Mouse (Mus musculus): Measurements from ENCODE around the gene Lrp10. TPM values are rescaled to one million over a fixed set of nuclear protein-coding genes. Genes with fewer than 3 reads are reported as not detected.

Lrp10 gene
- polyA plus RNA-seq, 1 experiment = 192 TPM

DNA sequence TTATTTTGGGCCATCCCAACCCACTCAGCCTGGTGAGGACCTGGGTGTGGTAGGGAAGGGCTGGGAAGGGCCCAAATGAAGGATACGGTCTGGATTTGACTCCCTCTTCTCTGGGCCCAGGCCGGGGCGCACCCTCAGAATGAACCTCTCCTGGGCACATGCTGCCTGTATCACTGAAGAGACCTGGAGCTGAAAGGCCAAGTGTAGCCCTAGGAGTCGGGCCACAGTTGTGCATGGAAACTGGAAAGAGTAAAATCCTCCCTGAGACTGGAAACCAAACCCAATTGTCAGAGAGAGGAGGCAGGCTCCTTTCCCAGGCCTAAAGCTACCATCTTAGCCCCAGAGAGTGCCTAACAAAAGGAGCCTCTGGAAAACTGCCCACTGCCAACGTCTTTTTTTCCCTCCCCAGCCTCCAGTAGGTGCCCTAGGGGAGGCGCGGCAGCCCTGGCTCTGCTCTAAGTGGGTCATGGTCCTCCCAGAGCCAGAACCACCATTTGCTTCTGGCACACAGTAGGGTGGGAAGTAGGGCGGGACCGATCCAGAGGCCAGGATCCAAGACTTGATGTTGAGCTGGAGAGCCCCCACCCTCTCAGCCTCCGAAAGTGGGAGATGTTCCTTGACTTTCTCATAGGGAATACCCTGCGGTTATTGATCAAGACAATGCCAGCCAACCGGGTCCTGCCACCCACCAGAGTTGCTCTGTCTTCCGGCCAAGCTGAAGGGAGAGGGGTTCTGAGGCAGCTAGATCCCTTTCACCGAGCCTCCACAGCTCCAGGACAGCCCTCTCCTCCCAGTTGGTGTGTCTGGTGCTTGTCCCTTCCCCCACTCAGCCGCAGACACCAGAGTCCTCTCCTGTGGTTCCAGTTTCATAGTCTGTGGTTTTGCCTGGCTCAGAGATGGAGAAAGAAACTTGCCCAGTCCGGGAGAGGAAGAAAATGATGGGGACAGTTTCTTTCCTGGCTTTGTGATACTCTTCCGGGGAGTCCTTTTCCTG is 30.8 kb upstream of the Lrp10 start:
- WGBS = 12% methylated on average over 17 of the region's 17 CpGs

DNA sequence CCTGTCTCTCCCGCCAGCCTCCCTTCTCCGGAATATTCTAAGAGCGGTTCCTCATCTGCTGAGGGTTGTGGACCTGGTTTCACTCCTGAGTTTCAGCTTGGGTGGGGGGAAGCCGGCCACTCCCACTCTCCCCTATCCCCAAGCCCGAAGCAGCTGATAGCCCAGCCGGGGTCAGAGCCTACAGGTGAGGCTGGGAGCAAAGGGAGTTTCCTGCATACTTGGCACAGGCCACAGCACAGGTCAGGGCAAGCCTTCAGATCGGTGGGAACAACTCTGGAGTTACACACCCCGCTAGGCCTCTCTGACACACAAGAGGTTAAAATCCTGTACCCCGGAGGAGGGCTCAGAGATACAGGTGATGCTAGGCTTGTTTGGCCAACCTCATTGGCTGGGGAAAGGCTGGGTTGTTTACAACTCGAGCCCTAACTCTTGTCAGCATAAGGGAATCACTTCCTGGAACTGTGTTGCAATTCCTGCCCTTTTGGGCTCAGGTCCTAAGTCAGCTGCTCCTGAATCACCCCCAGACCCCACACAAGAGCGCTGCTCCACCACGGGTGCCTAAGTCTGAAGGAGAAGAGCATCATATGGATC is 29.9 kb upstream of the Lrp10 start:
- 18% methylated on average over 12 of the region's 12 CpGs for WGBS
- no peak for DNase-seq (ENCODE audit: low read depth, low spot score)

More for the DNA sequence above, 30.8 kb upstream of the Lrp10 start:
- no peak for DNase-seq (ENCODE audit: low read depth, low spot score)

- 72% methylated on average over 11 of the region's 11 CpGs for WGBS
- no peak for DNase-seq (ENCODE audit: low read depth, low spot score)
These were observed 28.6 kb upstream of the Lrp10 start for GRCm38 (mm10) chr14:54435194-54435918.

- WGBS = 91% methylated on average over 12 of the region's 12 CpGs
- no peak for DNase-seq (ENCODE audit: low read depth, low spot score)
These were observed 24.8 kb upstream of the Lrp10 start for GRCm38 (mm10) chr14:54439155-54439554.

DNA sequence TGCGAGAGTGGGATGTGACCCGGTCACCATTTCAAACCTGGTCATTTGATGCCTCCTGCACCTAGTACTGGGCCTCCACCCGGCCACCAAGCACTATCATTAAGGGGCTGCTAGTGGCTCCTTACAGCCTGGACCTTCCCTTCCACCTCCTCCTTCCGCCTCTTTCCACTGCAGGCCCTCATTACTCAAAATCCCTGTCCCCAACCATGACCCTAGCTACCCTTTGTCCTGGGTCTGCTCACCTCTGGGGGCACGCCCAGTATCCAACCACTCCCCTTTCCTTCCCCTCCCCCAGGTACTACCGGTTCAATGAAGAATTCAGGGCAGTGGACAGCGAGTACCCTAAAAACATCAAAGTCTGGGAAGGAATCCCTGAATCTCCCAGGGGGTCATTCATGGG is 24.3 kb upstream of the Lrp10 start:
- DNase-seq (ENCODE audit: low read depth, low spot score) = no peak
- 74% methylated on average over 7 of the region's 7 CpGs for WGBS

GRCm38 (mm10) chr14:54440538-54440937 is 23.4 kb upstream of the Lrp10 start:
- 90% methylated on average over 14 of the region's 14 CpGs for WGBS
- no peak for DNase-seq (ENCODE audit: low read depth, low spot score)

DNA sequence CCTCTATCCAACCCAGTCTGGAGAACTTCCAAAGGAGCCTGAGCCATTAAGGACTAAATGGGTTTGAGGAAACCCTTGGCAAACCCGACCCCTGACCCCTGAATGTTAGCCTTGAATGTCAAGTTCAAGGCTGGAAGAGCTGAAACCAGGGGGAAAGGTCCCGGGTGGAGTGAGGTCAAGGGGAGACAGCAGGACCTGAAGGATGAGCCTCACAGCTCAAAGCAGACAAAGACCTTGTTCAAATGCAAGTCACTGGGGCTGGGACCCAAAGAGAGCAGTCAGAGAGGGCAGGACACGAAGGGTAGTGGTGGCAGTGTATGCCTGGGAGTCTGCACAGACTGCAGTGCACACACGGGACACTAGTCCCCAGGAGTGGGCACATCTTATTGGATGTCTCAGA is 22.6 kb upstream of the Lrp10 start:
- DNase-seq (ENCODE audit: low read depth, low spot score) = no peak
- WGBS = 71% methylated on average over 4 of the region's 4 CpGs

DNA sequence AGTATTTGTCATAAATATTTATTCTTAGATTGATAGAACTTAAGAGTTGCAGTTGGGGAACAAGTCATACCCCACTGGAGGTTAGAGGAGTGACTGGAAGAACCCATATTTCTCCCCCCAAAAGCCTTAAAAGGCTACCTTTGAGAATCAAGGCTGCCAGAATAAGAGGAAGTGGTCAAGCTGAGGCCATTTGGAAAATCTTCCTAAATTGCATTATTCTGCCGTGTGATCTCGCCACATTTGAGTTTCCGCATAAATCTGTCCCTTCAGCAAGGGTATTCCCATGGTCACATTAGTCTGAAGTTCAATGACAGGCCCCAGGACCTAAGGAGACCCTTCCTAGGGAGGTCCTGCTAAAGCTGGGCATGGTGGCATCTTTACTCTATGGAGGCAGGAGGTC is 21.4 kb upstream of the Lrp10 start:
- DNase-seq (ENCODE audit: low read depth, low spot score) = no peak
- WGBS = 81% methylated on average over 3 of the region's 3 CpGs

GRCm38 (mm10) chr14:54443196-54443595 is 20.7 kb upstream of the Lrp10 start:
- no peak for DNase-seq (ENCODE audit: low read depth, low spot score)
- WGBS = 33% methylated on average over 3 of the region's 3 CpGs

GRCm38 (mm10) chr14:54443712-54444618 is 20.0 kb upstream of the Lrp10 start:
- whole genome bisulfite sequencing = 60% methylated on average over 15 of the region's 15 CpGs
- no peak for DNase-seq (ENCODE audit: low read depth, low spot score)

- DNase-seq (ENCODE audit: low read depth, low spot score) = no peak
- WGBS = 53% methylated on average over 3 of the region's 3 CpGs
These were observed 18.5 kb upstream of the Lrp10 start for GRCm38 (mm10) chr14:54445476-54445875.

GRCm38 (mm10) chr14:54453566-54453965 is 10.4 kb upstream of the Lrp10 start:
- WGBS = 38% methylated on average over 9 of the region's 9 CpGs
- DNase-seq (ENCODE audit: low read depth, low spot score) = no peak

- WGBS = 26% methylated on average over 11 of the region's 11 CpGs
- DNase-seq (ENCODE audit: low read depth, low spot score) = no peak
These were observed 9.0 kb upstream of the Lrp10 start for GRCm38 (mm10) chr14:54454669-54455528.

- WGBS = 76% methylated on average over 14 of the region's 14 CpGs
- DNase-seq (ENCODE audit: low read depth, low spot score) = no peak
These were observed 5.9 kb upstream of the Lrp10 start for GRCm38 (mm10) chr14:54457907-54458569.

- DNase-seq (ENCODE audit: low read depth, low spot score) = no peak
- 30% methylated on average over 4 of the region's 4 CpGs for WGBS
These were observed 1.8 kb upstream of the Lrp10 start for GRCm38 (mm10) chr14:54462146-54462545.

- no peak for DNase-seq (ENCODE audit: low read depth, low spot score)
- 8% methylated on average over 12 of the region's 12 CpGs for WGBS
These were observed 604 bp upstream of the Lrp10 start for GRCm38 (mm10) chr14:54463108-54463958.
